Mouse (Mus musculus) R1 (cell line): ENCODE results near the gene Ppip5k1.
A peak's percentile ranks its signal among the peaks of the same experiment; 100 is the strongest.
"Not testable (repeated sequence)": the region's sequence is repeated elsewhere in the genome, so short reads cannot be mapped to it uniquely, and the experiment has no call there.

Source experiments
- DNase-seq: peaks from one replicate; pipeline ENCODE4 v3.0.0-alpha.2; 2018; ENCODE audit warnings: low read depth, low spot score

Gene Ppip5k1

GRCm38 (mm10) chr2:121354820-121355592, at the start of gene Ppip5k1:
Ppip5k1 (minus strand) TSS chr2:121355396.
- DNase-seq = peak; percentile 96

- DNase-seq = no peak
Observed at GRCm38 (mm10) chr2:121403296-121403695, 48.1 kb upstream of the Ppip5k1 start.

GRCm38 (mm10) chr2:121396624-121397023, 41.4 kb upstream of the Ppip5k1 start:
- DNase-seq = peak; percentile 82

- DNase-seq = not testable (repeated sequence)
Observed at GRCm38 (mm10) chr2:121386961-121387575, 31.9 kb upstream of the Ppip5k1 start, which contains the start of gene Strc. Strc (minus strand) TSS chr2:121387168.

- no peak for DNase-seq
Observed at GRCm38 (mm10) chr2:121374766-121375165, 19.6 kb upstream of the Ppip5k1 start.

GRCm38 (mm10) chr2:121372266-121372665, 17.1 kb upstream of the Ppip5k1 start:
- peak; percentile 19 for DNase-seq

- DNase-seq = no peak
Observed at GRCm38 (mm10) chr2:121370921-121371320, 15.7 kb upstream of the Ppip5k1 start.

GRCm38 (mm10) chr2:121368831-121369230, 13.6 kb upstream of the Ppip5k1 start:
- no peak for DNase-seq

- no peak for DNase-seq
Observed at GRCm38 (mm10) chr2:121363656-121364055, 8.5 kb upstream of the Ppip5k1 start.

GRCm38 (mm10) chr2:121359461-121359860, 4.3 kb upstream of the Ppip5k1 start:
- no peak for DNase-seq

GRCm38 (mm10) chr2:121358381-121358780, 3.2 kb upstream of the Ppip5k1 start:
- peak; percentile 83 for DNase-seq

GRCm38 (mm10) chr2:121357961-121358360, 2.8 kb upstream of the Ppip5k1 start:
- peak; percentile 64 for DNase-seq

- peak; percentile 52 for DNase-seq
Observed at GRCm38 (mm10) chr2:121357494-121357893, 2.3 kb upstream of the Ppip5k1 start, which contains the start of gene Ckmt1. Ckmt1 (plus strand) TSS chr2:121357714.

GRCm38 (mm10) chr2:121354378-121354777, 818 bp downstream of the Ppip5k1 start:
- DNase-seq = no peak

GRCm38 (mm10) chr2:121353156-121353555, 2.0 kb downstream of the Ppip5k1 start:
- DNase-seq = no peak

- DNase-seq = peak; percentile 55
Observed at GRCm38 (mm10) chr2:121339057-121339456, 16.1 kb downstream of the Ppip5k1 start.

GRCm38 (mm10) chr2:121329492-121329891, 25.7 kb downstream of the Ppip5k1 start:
- DNase-seq = no peak

GRCm38 (mm10) chr2:121323693-121324470, 31.3 kb downstream of the Ppip5k1 start:
- no peak for DNase-seq

- DNase-seq = no peak
Observed at GRCm38 (mm10) chr2:121323041-121323440, 32.2 kb downstream of the Ppip5k1 start.

GRCm38 (mm10) chr2:121316278-121316677, 38.9 kb downstream of the Ppip5k1 start:
- DNase-seq = no peak

GRCm38 (mm10) chr2:121308997-121309416, 46.2 kb downstream of the Ppip5k1 start:
- DNase-seq = peak; percentile 52

GRCm38 (mm10) chr2:121300036-121300435, 55.2 kb downstream of the Ppip5k1 start:
- DNase-seq = no peak
